ENCODE assay signal across 10 mouse cellular contexts in the genomic region with DNA sequence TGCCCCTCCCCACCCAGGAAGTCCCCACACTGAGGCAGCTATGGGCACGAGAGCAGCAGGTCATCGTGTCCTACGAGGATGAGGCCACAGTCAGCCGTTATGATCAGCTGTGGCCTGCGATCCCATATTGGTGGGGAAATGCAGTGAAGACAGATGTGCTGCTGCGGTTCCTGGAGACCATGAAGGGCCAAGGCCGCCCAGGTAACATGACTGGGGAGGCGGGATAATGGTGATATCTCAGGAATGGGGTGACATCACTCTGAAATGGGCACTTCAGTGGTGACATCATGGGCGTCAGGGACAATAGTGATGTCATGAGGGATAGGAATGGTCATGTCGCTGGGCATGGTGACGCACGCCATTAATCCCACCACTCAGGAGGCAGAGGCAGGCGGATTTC. TPM values are rescaled to one million over a fixed set of nuclear protein-coding genes. Genes with fewer than 3 reads are reported as not detected.
A peak's percentile ranks its signal among the peaks of the same experiment; 100 is the strongest.
DNase-seq lines count a peak whose midpoint lies in the region; ATAC-seq lines count a peak whose summit lies in the region.
"Had no signal": no experiment of that assay in that cellular context is flagged by ENCODE, and none has a peak within 500 bp of the region (broad histone marks: within the 10 kb centered on the region; RNA-seq: fewer than 3 reads in every experiment).

No protein-coding gene starts in this region.

- WGBS in forebrain, embryonic 15.5 days = 95% methylated on average over 13 of the region's 13 CpGs
- 91% methylated on average over 13 of the region's 13 CpGs for WGBS in forebrain, embryonic 13.5 days
- whole genome bisulfite sequencing in kidney, embryonic 15.5 days = 89% methylated on average over 13 of the region's 13 CpGs

- H3K27me3 ChIP-seq in forebrain, embryonic 15.5 days = no peaks in the 10 kb centered on the region
- H3K27me3 ChIP-seq in forebrain, embryonic 13.5 days = peaks cover 11% of the 10 kb centered on the region; the same call in 1 of the 2 replicates
- H3K27me3 ChIP-seq in kidney, embryonic 15.5 days = peaks cover 4% of the 10 kb centered on the region; the same call in 1 of the 2 replicates

- no peak overlapping the region for H3K9ac ChIP-seq in forebrain, embryonic 15.5 days (replicated peaks)
- H3K9ac ChIP-seq in forebrain, embryonic 13.5 days = no peak overlapping the region
- no peak overlapping the region for H3K9ac ChIP-seq in kidney, embryonic 15.5 days
- H3K9ac ChIP-seq: liver, embryonic 15.5 days had no signal

- H3K4me2 ChIP-seq in forebrain, embryonic 15.5 days (replicated peaks) = no peak overlapping the region
- no peak overlapping the region for H3K4me2 ChIP-seq in forebrain, embryonic 13.5 days
- peak overlapping the region; percentile 87 for H3K4me2 ChIP-seq in kidney, embryonic 15.5 days

- H3K27ac ChIP-seq in forebrain, embryonic 15.5 days (replicated peaks) = no peak overlapping the region
- H3K27ac ChIP-seq in forebrain, embryonic 13.5 days = no peak overlapping the region
- no peak overlapping the region for H3K27ac ChIP-seq in kidney, embryonic 15.5 days
- H3K27ac ChIP-seq: liver, embryonic 15.5 days had no signal

- no peak for DNase-seq in kidney, postnatal 14 days
- DNase-seq in right cerebral cortex, postnatal 14 days = peak; percentile 5
- DNase-seq in right cerebral cortex, postnatal 36 days (ENCODE audit: low spot score in 2 of 2) = no peak
- peak; percentile 7 for DNase-seq in right cerebral cortex, postnatal 4 days
- DNase-seq: gastrocnemius, postnatal 25 days had no signal

- H3K36me3 ChIP-seq in forebrain, embryonic 15.5 days = peaks cover 39% of the 10 kb centered on the region
- H3K36me3 ChIP-seq in forebrain, embryonic 13.5 days (ENCODE audit: poor library complexity, severe bottlenecking) = peaks cover 44% of the 10 kb centered on the region
- peaks cover 44% of the 10 kb centered on the region for H3K36me3 ChIP-seq in kidney, embryonic 15.5 days

- no peaks in the 10 kb centered on the region for H3K9me3 ChIP-seq in forebrain, embryonic 15.5 days
- no peaks in the 10 kb centered on the region for H3K9me3 ChIP-seq in forebrain, embryonic 13.5 days (replicated peaks)
- no peaks in the 10 kb centered on the region for H3K9me3 ChIP-seq in kidney, embryonic 15.5 days (replicated peaks)
- H3K9me3 ChIP-seq: liver, embryonic 15.5 days had no signal

- no peak for ATAC-seq in forebrain, embryonic 15.5 days (replicated peaks)
- no peak for ATAC-seq in forebrain, embryonic 13.5 days
- ATAC-seq in kidney, embryonic 15.5 days (replicated peaks; ENCODE audit: low FRiP score) = no peak
- ATAC-seq in megakaryocyte progenitor cell, adult 5-6 weeks (replicated peaks; ENCODE audit: poor library complexity) = no peak

- H3K4me3 ChIP-seq in forebrain, embryonic 15.5 days = peak overlapping the region; percentile 37; the same call in 1 of the 2 replicates
- H3K4me3 ChIP-seq in forebrain, embryonic 13.5 days = no peak overlapping the region
- H3K4me3 ChIP-seq in kidney, embryonic 15.5 days (replicated peaks) = no peak overlapping the region

- peaks cover 31% of the 10 kb centered on the region for H3K4me1 ChIP-seq in forebrain, embryonic 15.5 days
- peaks cover 36% of the 10 kb centered on the region for H3K4me1 ChIP-seq in forebrain, embryonic 13.5 days
- H3K4me1 ChIP-seq in kidney, embryonic 15.5 days = peaks cover 38% of the 10 kb centered on the region

RNA-seq across cellular contexts. Expression of a gene that starts 2.7 kb away (rescaled TPM):
- 2.6 and 2.8 TPM in 2 replicates for polyA plus RNA-seq in forebrain, embryonic 15.5 days (2015; fragmentation: Nextera tagmentation; extraction: Ambion mirVana)
- polyA plus RNA-seq in forebrain, embryonic 13.5 days (2015; fragmentation: Nextera tagmentation; extraction: Ambion mirVana) = 1.6 and 1.8 TPM in 2 replicates
- polyA plus RNA-seq in kidney, embryonic 15.5 days (2015; fragmentation: Nextera tagmentation; extraction: Ambion mirVana) = 1.4 and 1.6 TPM in 2 replicates
- total RNA-seq in megakaryocyte progenitor cell, adult 5-6 weeks (2015) = not detected in 2 replicates
- total RNA-seq in megakaryocyte progenitor cell, adult 5-6 weeks (2017) = 0.17 TPM in 1 of 2 replicates, not detected in the other
- total RNA-seq: gastrocnemius, postnatal 25 days had no signal

RNA-seq across cellular contexts. Expression of a gene that starts 5.6 kb away (rescaled TPM):
- 66.3 and 67.9 TPM in 2 replicates for polyA plus RNA-seq in forebrain, embryonic 15.5 days (2015; fragmentation: Nextera tagmentation; extraction: Ambion mirVana)
- 39.1 and 45.2 TPM in 2 replicates for polyA plus RNA-seq in forebrain, embryonic 13.5 days (2015; fragmentation: Nextera tagmentation; extraction: Ambion mirVana)
- polyA plus RNA-seq in kidney, embryonic 15.5 days (2015; fragmentation: Nextera tagmentation; extraction: Ambion mirVana) = 32.3 and 34.9 TPM in 2 replicates
- total RNA-seq in megakaryocyte progenitor cell, adult 5-6 weeks (2015) = 12.0 and 12.7 TPM in 2 replicates
- 17.3 and 19.8 TPM in 2 replicates for total RNA-seq in megakaryocyte progenitor cell, adult 5-6 weeks (2017)

RNA-seq across cellular contexts. Expression of a gene that starts 7.5 kb away (rescaled TPM):
- 17.3 and 17.9 TPM in 2 replicates for polyA plus RNA-seq in forebrain, embryonic 15.5 days (2015; fragmentation: Nextera tagmentation; extraction: Ambion mirVana)
- 15.5 TPM in 2 replicates for polyA plus RNA-seq in forebrain, embryonic 13.5 days (2015; fragmentation: Nextera tagmentation; extraction: Ambion mirVana)
- polyA plus RNA-seq in kidney, embryonic 15.5 days (2015; fragmentation: Nextera tagmentation; extraction: Ambion mirVana) = 3.8 and 5.7 TPM in 2 replicates
- total RNA-seq in megakaryocyte progenitor cell, adult 5-6 weeks (2015) = 4.3 and 6.7 TPM in 2 replicates
- total RNA-seq in megakaryocyte progenitor cell, adult 5-6 weeks (2017) = 7.3 and 11.1 TPM in 2 replicates

RNA-seq across cellular contexts. Expression of a gene that starts 8.2 kb away (rescaled TPM):
- 0.70 and 1.0 TPM in 2 replicates for polyA plus RNA-seq in forebrain, embryonic 15.5 days (2015; fragmentation: Nextera tagmentation; extraction: Ambion mirVana)
- polyA plus RNA-seq in forebrain, embryonic 13.5 days (2015; fragmentation: Nextera tagmentation; extraction: Ambion mirVana) = 0.88 and 1.1 TPM in 2 replicates
- 1.5 and 2.2 TPM in 2 replicates for polyA plus RNA-seq in kidney, embryonic 15.5 days (2015; fragmentation: Nextera tagmentation; extraction: Ambion mirVana)
- 1.7 and 3.0 TPM in 2 replicates for total RNA-seq in megakaryocyte progenitor cell, adult 5-6 weeks (2015)
- total RNA-seq in megakaryocyte progenitor cell, adult 5-6 weeks (2017) = 1.2 and 1.6 TPM in 2 replicates

RNA-seq across cellular contexts. Expression of a gene that starts 30.1 kb away (rescaled TPM):
- polyA plus RNA-seq in forebrain, embryonic 15.5 days (2015; fragmentation: Nextera tagmentation; extraction: Ambion mirVana) = 4.6 and 8.8 TPM in 2 replicates
- 5.1 and 6.0 TPM in 2 replicates for polyA plus RNA-seq in forebrain, embryonic 13.5 days (2015; fragmentation: Nextera tagmentation; extraction: Ambion mirVana)
- polyA plus RNA-seq in kidney, embryonic 15.5 days (2015; fragmentation: Nextera tagmentation; extraction: Ambion mirVana) = 6.7 and 7.6 TPM in 2 replicates
- 4.1 and 7.2 TPM in 2 replicates for total RNA-seq in megakaryocyte progenitor cell, adult 5-6 weeks (2015)
- total RNA-seq in megakaryocyte progenitor cell, adult 5-6 weeks (2017) = 6.0 and 29.3 TPM in 2 replicates

Comparison
In these comparisons a context has a peak if more than half of its experiments do, and no peak if none do; other contexts are left out.
1. DNase-seq: peak in right cerebral cortex, postnatal 14 days (single experiment) and right cerebral cortex, postnatal 4 days (single experiment); none in kidney, postnatal 14 days (single experiment) and right cerebral cortex, postnatal 36 days (0 of 2).